16 mouse cellular contexts compared by ENCODE assay signal in genomic region chr5:123236426-123236825, GRCm38 (mm10). TPM values are rescaled to one million over a fixed set of nuclear protein-coding genes. Genes with fewer than 3 reads are reported as not detected.
DNase-seq lines count a peak whose midpoint lies in the region; ATAC-seq lines count a peak whose summit lies in the region.
"Had no signal": no experiment of that assay in that cellular context is flagged by ENCODE, and none has a peak within 500 bp of the region (broad histone marks: within the 10 kb centered on the region; RNA-seq: fewer than 3 reads in every experiment).

No protein-coding gene starts in this region.

- H3K4me2 ChIP-seq in neural tube, embryonic 12.5 days (replicated peaks), result no peak overlapping the region
- no peak overlapping the region for H3K4me2 ChIP-seq in neural tube, embryonic 15.5 days
- no peak overlapping the region for H3K4me2 ChIP-seq in forebrain, embryonic 14.5 days (ENCODE audit: low read length)
- H3K4me2 ChIP-seq: embryonic facial prominence, embryonic 13.5 days; heart, embryonic 15.5 days; kidney, embryonic 15.5 days had no signal

- WGBS in neural tube, embryonic 12.5 days, result 93% methylated on average over 9 of the region's 9 CpGs
- 91% methylated on average over 9 of the region's 9 CpGs for WGBS in neural tube, embryonic 15.5 days
- WGBS in forebrain, embryonic 14.5 days, result 92% methylated on average over 9 of the region's 9 CpGs

- no peak overlapping the region for H3K27ac ChIP-seq in neural tube, embryonic 12.5 days
- H3K27ac ChIP-seq in neural tube, embryonic 15.5 days (replicated peaks), result no peak overlapping the region
- peak overlapping the region; percentile 39; the same call in 1 of the 2 replicates for H3K27ac ChIP-seq in forebrain, embryonic 14.5 days (ENCODE audit: low read depth, low read length)
- H3K27ac ChIP-seq: heart, adult 2 months; heart, embryonic 15.5 days; hindbrain, embryonic 10.5 days; kidney, embryonic 15.5 days had no signal

- no peaks in the 10 kb centered on the region for H3K9me3 ChIP-seq in neural tube, embryonic 12.5 days
- H3K9me3 ChIP-seq in neural tube, embryonic 15.5 days (replicated peaks), result no peaks in the 10 kb centered on the region
- H3K9me3 ChIP-seq in forebrain, embryonic 14.5 days (replicated peaks; ENCODE audit: control insufficient read depth, low read length), result no peaks in the 10 kb centered on the region
- H3K9me3 ChIP-seq: embryonic facial prominence, embryonic 13.5 days; heart, embryonic 15.5 days; hindbrain, embryonic 10.5 days; kidney, embryonic 15.5 days had no signal

- H3K4me3 ChIP-seq in neural tube, embryonic 12.5 days, result no peak overlapping the region
- H3K4me3 ChIP-seq in neural tube, embryonic 15.5 days (replicated peaks), result no peak overlapping the region
- H3K4me3 ChIP-seq in forebrain, embryonic 14.5 days (ENCODE audit: low read depth, low read length), result no peak overlapping the region
- H3K4me3 ChIP-seq: embryonic facial prominence, embryonic 13.5 days; heart, adult 2 months; heart, embryonic 15.5 days; hindbrain, embryonic 10.5 days; kidney, embryonic 15.5 days had no signal

- H3K9ac ChIP-seq in neural tube, embryonic 12.5 days, result 0 out of 2 replicates have a peak overlapping the region, but pooled peaks have one; percentile 14
- no peak overlapping the region for H3K9ac ChIP-seq in neural tube, embryonic 15.5 days (replicated peaks)
- H3K9ac ChIP-seq in forebrain, embryonic 14.5 days (ENCODE audit: low read length), result no peak overlapping the region
- H3K9ac ChIP-seq: embryonic facial prominence, embryonic 13.5 days; heart, embryonic 15.5 days; kidney, embryonic 15.5 days; liver, postnatal 0 days had no signal

- ATAC-seq in neural tube, embryonic 12.5 days (ENCODE audit: low FRiP score, low read depth), result no peak
- ATAC-seq in neural tube, embryonic 15.5 days (ENCODE audit: low FRiP score), result no peak
- ATAC-seq in forebrain, embryonic 14.5 days, result no peak

- H3K36me3 ChIP-seq in neural tube, embryonic 12.5 days, result peaks cover 31% of the 10 kb centered on the region
- peaks cover 60% of the 10 kb centered on the region for H3K36me3 ChIP-seq in neural tube, embryonic 15.5 days
- peaks cover 51% of the 10 kb centered on the region for H3K36me3 ChIP-seq in forebrain, embryonic 14.5 days (ENCODE audit: control insufficient read depth, insufficient read depth, low read length)

- H3K27me3 ChIP-seq in neural tube, embryonic 12.5 days (replicated peaks), result no peaks in the 10 kb centered on the region
- no peaks in the 10 kb centered on the region for H3K27me3 ChIP-seq in neural tube, embryonic 15.5 days (replicated peaks)
- H3K27me3 ChIP-seq in forebrain, embryonic 14.5 days (replicated peaks; ENCODE audit: control insufficient read depth, insufficient read depth, low read length), result no peaks in the 10 kb centered on the region
- H3K27me3 ChIP-seq: embryonic facial prominence, embryonic 13.5 days; heart, embryonic 15.5 days; kidney, embryonic 15.5 days had no signal

- peak; percentile 35 for DNase-seq in layer of hippocampus, adult 11-12 months (ENCODE audit: low spot score)
- no peak for DNase-seq in layer of hippocampus, postnatal 25 days (ENCODE audit: extremely low spot score in 1 of 2, low spot score in 1 of 2)
- no peak for DNase-seq in forebrain, embryonic 14.5 days (ENCODE audit: low spot score)
- peak; percentile 39 to 61 for DNase-seq in left cerebral cortex, postnatal 25 days (ENCODE audit: low spot score in 2 of 2)
- DNase-seq in urinary bladder, postnatal 14 days (ENCODE audit: low spot score), result no peak
- DNase-seq: heart, adult 2 months had no signal

- no peaks in the 10 kb centered on the region for H3K4me1 ChIP-seq in neural tube, embryonic 12.5 days
- peaks cover 5% of the 10 kb centered on the region; the same call in 1 of the 2 replicates for H3K4me1 ChIP-seq in neural tube, embryonic 15.5 days
- H3K4me1 ChIP-seq in forebrain, embryonic 14.5 days (ENCODE audit: control insufficient read depth, insufficient read depth, low read length), result no peaks in the 10 kb centered on the region
- H3K4me1 ChIP-seq: hindbrain, embryonic 10.5 days had no signal

- intact Hi-C loops in left cerebral cortex, postnatal 25 days (cut with DNase I), result no loop called here

RNA-seq across cellular contexts. Expression of gene Wdr66, which starts 15.5 kb away (rescaled TPM):
- 1 to 10 TPM; 2.8 to 3.2 TPM for total RNA-seq in layer of hippocampus, postnatal 25 days (2021)
- 11.3 and 14.8 TPM in 2 replicates for polyA plus RNA-seq in neural tube, embryonic 12.5 days (2016; fragmentation: Nextera tagmentation; extraction: Ambion mirVana)
- polyA plus RNA-seq in neural tube, embryonic 15.5 days (2015; fragmentation: Nextera tagmentation; extraction: Ambion mirVana), result 1.1 and 1.2 TPM in 2 replicates
- polyA plus RNA-seq in forebrain, embryonic 14.5 days (2014; fragmentation: Nextera tagmentation; extraction: Ambion mirVana), result 2.3 and 2.4 TPM in 2 replicates
- total RNA-seq in left cerebral cortex, postnatal 25 days (2021), result 1 to 10 TPM; 3.6 to 4.7 TPM
- total RNA-seq: common myeloid progenitor, adult 5-6 weeks had no signal

RNA-seq across cellular contexts. Expression of gene Hpd, which starts 53.9 kb away (rescaled TPM):
- not detected for total RNA-seq in layer of hippocampus, postnatal 25 days (2021)
- polyA plus RNA-seq in neural tube, embryonic 12.5 days (2016; fragmentation: Nextera tagmentation; extraction: Ambion mirVana), result not detected in 2 replicates
- polyA plus RNA-seq in neural tube, embryonic 15.5 days (2015; fragmentation: Nextera tagmentation; extraction: Ambion mirVana), result 0.50 TPM in 1 of 2 replicates, not detected in the other
- polyA plus RNA-seq in forebrain, embryonic 14.5 days (2014; fragmentation: Nextera tagmentation; extraction: Ambion mirVana), result not detected in 2 replicates
- not detected for total RNA-seq in left cerebral cortex, postnatal 25 days (2021)
- total RNA-seq: common myeloid progenitor, adult 5-6 weeks; ES-E14; heart, adult 2 months; midbrain, postnatal 0 days had no signal
- polyA plus RNA-seq: embryonic facial prominence, embryonic 13.5 days; heart, embryonic 15.5 days; hindbrain, embryonic 10.5 days; midbrain, postnatal 0 days had no signal

Comparison
In these comparisons a context has a peak if more than half of its experiments do, and no peak if none do; other contexts are left out.
1. DNase-seq: peak in layer of hippocampus, adult 11-12 months (single experiment) and left cerebral cortex, postnatal 25 days (2 of 2); none in layer of hippocampus, postnatal 25 days (0 of 2), forebrain, embryonic 14.5 days (single experiment) and urinary bladder, postnatal 14 days (single experiment).